8 mouse cellular contexts compared by ENCODE assay signal in genomic region chr17:80553318-80554270, GRCm38 (mm10). TPM values are rescaled to one million over a fixed set of nuclear protein-coding genes. Genes with fewer than 3 reads are reported as not detected.
DNase-seq lines count a peak whose midpoint lies in the region; ATAC-seq lines count a peak whose summit lies in the region.

No protein-coding gene starts in this region.

- H3K4me3 ChIP-seq in lung, embryonic 15.5 days = peak overlapping the region; percentile 62

- no peaks in the 10 kb centered on the region for H3K36me3 ChIP-seq in lung, embryonic 15.5 days

- H3K9me3 ChIP-seq in lung, embryonic 15.5 days = no peaks in the 10 kb centered on the region

- ATAC-seq in frontal cortex, adult (ENCODE audit: low TSS enrichment) = peak; percentile 97
- ATAC-seq in hematopoietic stem cell, adult 5-6 weeks (replicated peaks in 1 of 2; ENCODE audit: insufficient read depth in 1 of 2, low FRiP score in 2 of 2, low TSS enrichment in 1 of 2, low read depth in 1 of 2, poor library complexity in 2 of 2, severe bottlenecking in 2 of 2) = peak; percentile 90 to 93
- peak; percentile 80; the same call in 1 of the 2 replicates for ATAC-seq in lung, embryonic 15.5 days (ENCODE audit: borderline replicate concordance, extremely low read depth, low FRiP score, low TSS enrichment)

- no peaks in the 10 kb centered on the region for H3K4me1 ChIP-seq in lung, embryonic 15.5 days

- H3K27ac ChIP-seq in lung, embryonic 15.5 days = peak overlapping the region; percentile 9; the same call in 1 of the 2 replicates

- H3K27me3 ChIP-seq in lung, embryonic 15.5 days = no peaks in the 10 kb centered on the region

- peak; percentile 84 for DNase-seq in NIH3T3 (ENCODE audit: low read depth)
- DNase-seq in cerebellum, adult 9-11 months = peak; percentile 85
- DNase-seq in layer of hippocampus, adult 8-10 months (ENCODE audit: low spot score in 2 of 2) = peak; percentile 52 to 77
- DNase-seq in ovary, adult 18-20 months (ENCODE audit: low spot score) = peak; percentile 53
- peak; percentile 89 for DNase-seq in thymus, postnatal 0 days (ENCODE audit: low spot score)

- H3K4me2 ChIP-seq in lung, embryonic 15.5 days = peak overlapping the region; percentile 86

- 4% methylated on average over 35 of the region's 35 CpGs for WGBS in lung, embryonic 15.5 days

- H3K9ac ChIP-seq in lung, embryonic 15.5 days = peak overlapping the region; percentile 56

RNA-seq across cellular contexts. Expression of gene Cdkl4, which starts 24.0 kb away (rescaled TPM):
- 0.75 TPM in 1 of 2 replicates, not detected in the other for total RNA-seq in hematopoietic stem cell, adult 5-6 weeks (2017)
- total RNA-seq in layer of hippocampus, adult 8-10 months (2022) = 10 to 100 TPM; 15.4 to 20.6 (median 16.9) TPM
- polyA plus RNA-seq in lung, embryonic 15.5 days (2015; fragmentation: Nextera tagmentation; extraction: Ambion mirVana) = 0.89 and 0.92 TPM in 2 replicates
- polyA plus RNA-seq in thymus, postnatal 0 days (2015; fragmentation: Nextera tagmentation; extraction: Ambion mirVana) = 0.32 and 0.36 TPM in 2 replicates

Comparison
In these comparisons a context has a peak if more than half of its experiments do, and no peak if none do; other contexts are left out.
1. Peak in every context shown above with its lines: DNase-seq, ATAC-seq, H3K4me3 ChIP-seq and H3K27ac ChIP-seq.